Mouse (Mus musculus) liver, postnatal 0 days (tissue): ENCODE measurements around the gene Spata3.

ENCODE experiments used
- CTCF ChIP-seq: sonication (generic); IDR thresholded peaks from 2 replicates; pipeline ENCODE4 v1.5.1; 2016; ENCODE audit warnings: antibody characterized with exemption, low read depth
- EP300 ChIP-seq: IDR thresholded peaks from 2 replicates; pipeline ENCODE4 v1.6.1; 2016; ENCODE audit warnings: antibody characterized with exemption, low read depth, mild to moderate bottlenecking

DNA sequence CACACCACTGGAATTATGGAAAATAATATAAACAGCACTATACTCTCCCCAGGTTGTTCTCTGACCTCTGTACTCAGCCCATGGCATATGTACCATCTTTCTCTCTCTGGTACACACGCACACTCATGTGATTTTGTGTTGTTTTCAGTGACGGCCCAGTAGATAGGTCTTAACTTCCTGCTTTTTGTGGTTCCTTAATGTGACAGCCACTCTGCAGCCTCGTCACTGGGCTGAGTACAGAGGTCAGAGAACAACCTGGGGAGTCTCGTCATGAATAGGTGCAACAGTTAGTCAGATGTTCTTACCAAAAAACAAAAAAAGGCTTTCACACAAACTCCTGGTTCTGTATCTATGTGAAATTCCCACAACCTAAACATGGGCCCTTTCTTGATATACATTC lies 28.3 kb upstream of the Spata3 start:
- TF ChIP-seq CTCF (no peak), EP300 (no peak)
